In the genomic region with DNA sequence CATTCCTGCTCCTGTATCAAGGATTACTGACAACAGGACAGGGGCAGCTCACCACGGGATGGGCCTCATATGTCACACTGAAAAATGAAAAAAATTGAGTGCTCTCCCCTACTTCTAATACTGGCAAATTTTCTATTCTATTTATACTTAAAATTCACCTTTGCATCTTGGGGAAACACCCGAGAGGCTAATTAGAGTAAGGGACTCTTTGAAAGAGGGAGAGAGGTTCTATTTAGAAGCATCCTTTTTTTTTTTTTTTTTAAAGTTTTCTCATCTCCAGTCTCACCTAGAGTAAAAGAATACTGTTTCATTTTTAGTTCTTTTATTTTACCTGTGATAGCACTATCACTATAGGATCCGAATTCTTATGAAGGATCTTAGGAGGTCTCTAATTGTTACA, we compare ENCODE assay signal across 16 mouse cellular contexts. TPM values are rescaled to one million over a fixed set of nuclear protein-coding genes. Genes with fewer than 3 reads are reported as not detected.
A peak's percentile ranks its signal among the peaks of the same experiment; 100 is the strongest.
DNase-seq lines count a peak whose midpoint lies in the region; TF ChIP-seq lines count a peak whose summit lies in the region.
"Had no signal": no experiment of that assay in that cellular context is flagged by ENCODE, and none has a peak within 500 bp of the region (broad histone marks: within the 10 kb centered on the region; RNA-seq: fewer than 3 reads in every experiment).

No protein-coding gene starts in this region.

- H3K4me3 ChIP-seq in cerebellum, adult 2 months (replicated peaks; ENCODE audit: insufficient read depth, low read depth, low read length) = no peak overlapping the region
- no peak overlapping the region for H3K4me3 ChIP-seq in layer of hippocampus, adult 2 months
- no peak overlapping the region for H3K4me3 ChIP-seq in CH12.LX (replicated peaks in 1 of 3; ENCODE audit: low read depth in 2 of 3, low read length in 2 of 3, poor library complexity in 1 of 3)
- H3K4me3 ChIP-seq: embryonic facial prominence, embryonic 13.5 days; embryonic facial prominence, embryonic 15.5 days; erythroblast, embryonic 14.5 days; forebrain, embryonic 10.5 days; forebrain, embryonic 12.5 days had no signal

- peaks cover 49 to 71% of the 10 kb centered on the region in 2 experiments for H3K36me3 ChIP-seq in CH12.LX (replicated peaks in 1 of 2; ENCODE audit: control insufficient read depth in 1 of 2, insufficient read depth in 1 of 2, low read length in 1 of 2)

- in situ Hi-C loops in CH12.LX (cut with MboI; ENCODE audit: low pct_ligation_motif_present, low pct_unique_long_range_greater_than_20kb, low sequenced_read_pairs) = no loop called here

- no peak for DNase-seq in cerebellum, adult 2 months
- no peak for DNase-seq in cerebellum, adult 11-12 months
- no peak for DNase-seq in layer of hippocampus, adult 2 months (ENCODE audit: low spot score in 2 of 2)
- no peak for DNase-seq in layer of hippocampus, adult 9-11 months
- DNase-seq in CH12.LX (ENCODE audit: extremely low read depth) = no peak
- DNase-seq: adrenal gland, adult 2 months; adrenal gland, postnatal 10 days; adrenal gland, postnatal 25 days; B cell, adult 2 months; cerebellum, adult 11 months; embryo, embryonic 11 days had no signal

- H3K79me2 ChIP-seq in CH12.LX (replicated peaks; ENCODE audit: control insufficient read depth, extremely low read depth, insufficient read depth, poor library complexity, severe bottlenecking) = peaks cover 42% of the 10 kb centered on the region

- dilution Hi-C loops in CH12.LX (cut with MboI; ENCODE audit: extremely low pct_ligation_motif_present, extremely low pct_unique_long_range_greater_than_20kb, low sequenced_read_pairs) = no loop called here

- TF ChIP-seq RAD21 in CH12.LX (IDR thresholded peaks at IDR 0.05; ENCODE audit: low read depth, low read length) = no peak

- peak overlapping the region; percentile 50; the same call in 1 of the 2 replicates for H3K27ac ChIP-seq in cerebellum, adult 2 months (ENCODE audit: insufficient read depth, low read length)
- 0 out of 2 replicates have a peak overlapping the region, but pooled peaks have one; percentile 20 for H3K27ac ChIP-seq in layer of hippocampus, adult 2 months
- H3K27ac ChIP-seq in CH12.LX (ENCODE audit: insufficient read depth, low read depth) = peak overlapping the region; percentile 73; the same call in 1 of the 2 replicates
- H3K27ac ChIP-seq: embryonic facial prominence, embryonic 13.5 days; embryonic facial prominence, embryonic 15.5 days; forebrain, embryonic 10.5 days; forebrain, embryonic 12.5 days had no signal

- no peak for TF ChIP-seq POLR2A in cerebellum, adult 2 months (IDR thresholded peaks at IDR 0.05; ENCODE audit: borderline replicate concordance, insufficient read depth, low read length)
- no peak for TF ChIP-seq POLR2A in CH12.LX (IDR thresholded peaks at IDR 0.05; ENCODE audit: low read depth, low read length)

- TF ChIP-seq CTCF in cerebellum, adult 2 months (IDR thresholded peaks at IDR 0.05; ENCODE audit: borderline replicate concordance, insufficient read depth, low read depth, low read length) = no peak
- TF ChIP-seq CTCF in layer of hippocampus, adult 2 months (conservative IDR thresholded peaks at IDR 0.05) = no peak
- no peak for TF ChIP-seq CTCF in CH12.LX (conservative IDR thresholded peaks at IDR 0.05 in 1 of 2, IDR thresholded peaks at IDR 0.05 in 1 of 2; ENCODE audit: low read depth in 2 of 2, low read length in 2 of 2)

- no peak for TF ChIP-seq EP300 in CH12.LX (IDR thresholded peaks at IDR 0.05; ENCODE audit: low read length)

- 69% methylated on average over 3 of the region's 3 CpGs for WGBS in cerebellum, adult 2 months

- H3K4me1 ChIP-seq in cerebellum, adult 2 months (ENCODE audit: control insufficient read depth, insufficient read depth, low read length) = peaks cover 10% of the 10 kb centered on the region
- H3K4me1 ChIP-seq in CH12.LX (ENCODE audit: control insufficient read depth in 1 of 2, insufficient read depth in 2 of 2) = peaks cover 7 to 57% of the 10 kb centered on the region in 2 experiments
- H3K4me1 ChIP-seq: embryonic facial prominence, embryonic 13.5 days; embryonic facial prominence, embryonic 15.5 days; forebrain, embryonic 10.5 days; forebrain, embryonic 12.5 days had no signal

- no peaks in the 10 kb centered on the region for H3K27me3 ChIP-seq in cerebellum, adult 2 months (ENCODE audit: control insufficient read depth, insufficient read depth, low read length)
- H3K27me3 ChIP-seq in CH12.LX (replicated peaks) = no peaks in the 10 kb centered on the region
- H3K27me3 ChIP-seq: embryonic facial prominence, embryonic 13.5 days; embryonic facial prominence, embryonic 15.5 days; forebrain, embryonic 12.5 days had no signal

- H3K9ac ChIP-seq in CH12.LX (ENCODE audit: insufficient read depth, low read depth) = peak overlapping the region; percentile 48; the same call in 1 of the 2 replicates
- H3K9ac ChIP-seq: embryonic facial prominence, embryonic 13.5 days; embryonic facial prominence, embryonic 15.5 days; forebrain, embryonic 12.5 days had no signal

- H3K4me2 ChIP-seq in CH12.LX (ENCODE audit: insufficient read depth, low read depth, poor library complexity, severe bottlenecking) = peak overlapping the region; percentile 94
- H3K4me2 ChIP-seq: embryonic facial prominence, embryonic 13.5 days; embryonic facial prominence, embryonic 15.5 days; forebrain, embryonic 12.5 days had no signal

- H3K9me3 ChIP-seq in CH12.LX (replicated peaks; ENCODE audit: low read length) = no peaks in the 10 kb centered on the region
- H3K9me3 ChIP-seq: embryonic facial prominence, embryonic 13.5 days; embryonic facial prominence, embryonic 15.5 days; forebrain, embryonic 10.5 days; forebrain, embryonic 12.5 days had no signal

TF ChIP-seq in CH12.LX, 34 proteins besides CTCF, POLR2A, EP300 and RAD21:
- peak; percentile 97 for TF ChIP-seq ZNF384 (IDR thresholded peaks at IDR 0.05; ENCODE audit: low read depth, low read length)
- TF ChIP-seq MEF2A (IDR thresholded peaks at IDR 0.05; ENCODE audit: borderline replicate concordance, low read depth, low read length) = peak; percentile 93
- peak; percentile 55; the same call in 1 of the 2 replicates for TF ChIP-seq ETS1 (conservative IDR thresholded peaks at IDR 0.05; ENCODE audit: low read depth, low read length)
- TF ChIP-seq PAX5 (IDR thresholded peaks at IDR 0.05; ENCODE audit: low read length) = no peak

RNA-seq across cellular contexts. Expression of a gene that starts 24.5 kb away (rescaled TPM):
- polyA plus RNA-seq in cerebellum, adult 2 months (2012; rRNA removed) = 44.8 and 45.6 TPM in 2 replicates
- 10 to 100 TPM; 53.7 to 54.1 TPM for total RNA-seq in layer of hippocampus, adult 2 months (2021)
- 17.2 and 18.4 TPM in 2 replicates for total RNA-seq in CH12.LX (2012; rRNA removed)
- 24.1 and 24.6 TPM in 2 replicates for total RNA-seq in CH12.LX (2014; rRNA removed)
- polyA plus RNA-seq in CH12.LX (2012; ENCODE audit: insufficient read length, low read depth) = 29.1 and 30.8 TPM in 2 replicates

RNA-seq across cellular contexts. Expression of a gene that starts 53.2 kb away (rescaled TPM):
- 325 and 326 TPM in 2 replicates for polyA plus RNA-seq in cerebellum, adult 2 months (2012; rRNA removed)
- total RNA-seq in layer of hippocampus, adult 2 months (2021) = 100 to 1,000 TPM; 216 to 217 TPM
- total RNA-seq in CH12.LX (2012; rRNA removed) (236 and 252 TPM in 2 replicates), CH12.LX (2014; rRNA removed) (247 and 258 TPM in 2 replicates)
- polyA plus RNA-seq in CH12.LX (2012; ENCODE audit: insufficient read length, low read depth) = 261 and 280 TPM in 2 replicates

Comparison
In these comparisons a context has a peak if more than half of its experiments do, and no peak if none do; other contexts are left out.
1. H3K27ac ChIP-seq: peak in every context shown above with its lines; median percentile 73 in CH12.LX; 50 in cerebellum, adult 2 months; 20 in layer of hippocampus, adult 2 months.